25 mouse cellular contexts compared by ENCODE assay signal in genomic region chr9:83589063-83589462, GRCm38 (mm10). TPM values are rescaled to one million over a fixed set of nuclear protein-coding genes. Genes with fewer than 3 reads are reported as not detected.
"Had no signal": no experiment of that assay in that cellular context is flagged by ENCODE, and none has a peak within 500 bp of the region (broad histone marks: within the 10 kb centered on the region; RNA-seq: fewer than 3 reads in every experiment).

No protein-coding gene starts in this region.

- H3K4me3 ChIP-seq: gastrocnemius, adult 2 months; heart, embryonic 10.5 days; heart, embryonic 12.5 days; hindbrain, embryonic 10.5 days; intestine, embryonic 15.5 days; layer of hippocampus, adult 2 months; left cerebral cortex, adult 2 months; limb, embryonic 10.5 days; limb, embryonic 12.5 days had no signal

- H3K4me2 ChIP-seq: heart, embryonic 12.5 days; hindbrain, embryonic 14.5 days; intestine, embryonic 15.5 days had no signal

- H3K36me3 ChIP-seq: heart, embryonic 10.5 days; heart, embryonic 12.5 days; hindbrain, embryonic 10.5 days; intestine, embryonic 15.5 days; limb, embryonic 10.5 days; limb, embryonic 12.5 days had no signal

- H3K9me3 ChIP-seq: heart, embryonic 10.5 days; heart, embryonic 12.5 days; hindbrain, embryonic 10.5 days; intestine, embryonic 15.5 days; limb, embryonic 10.5 days; limb, embryonic 12.5 days had no signal

- H3K27ac ChIP-seq: gastrocnemius, adult 2 months; heart, embryonic 10.5 days; hindbrain, embryonic 10.5 days; intestine, embryonic 15.5 days; left cerebral cortex, adult 2 months had no signal

- H3K9ac ChIP-seq: heart, embryonic 12.5 days; hindbrain, embryonic 14.5 days; intestine, embryonic 15.5 days had no signal

- ATAC-seq: hindbrain, embryonic 16.5 days; inflammation-experienced regulatory T-cells, adult 6 months; intestine, embryonic 15.5 days; intestine, postnatal 0 days had no signal

- H3K27me3 ChIP-seq: heart, embryonic 12.5 days; intestine, embryonic 15.5 days; limb, embryonic 12.5 days had no signal

- DNase-seq: gastrocnemius, adult 2 months; gastrocnemius, postnatal 10 days; gastrocnemius, postnatal 25 days; heart, adult 18-20 months; heart, postnatal 10 days; heart, postnatal 4 days; kidney, adult 18-20 months; kidney, adult 8-10 months; kidney, postnatal 10 days; kidney, postnatal 25 days; kidney, postnatal 4 days; liver had no signal

RNA-seq across cellular contexts. Expression of gene Sh3bgrl2, which starts 40.9 kb away (rescaled TPM):
- total RNA-seq: granulocyte monocyte progenitor cell, adult 5-6 weeks had no signal
